Mouse (Mus musculus): ENCODE results near the gene Ctc1. TPM values are rescaled to one million over a fixed set of nuclear protein-coding genes. Genes with fewer than 3 reads are reported as not detected.

The Ctc1 gene
- total RNA-seq, 2 experiments from 2014 or later, result 37.8 to 46.0 TPM

DNA sequence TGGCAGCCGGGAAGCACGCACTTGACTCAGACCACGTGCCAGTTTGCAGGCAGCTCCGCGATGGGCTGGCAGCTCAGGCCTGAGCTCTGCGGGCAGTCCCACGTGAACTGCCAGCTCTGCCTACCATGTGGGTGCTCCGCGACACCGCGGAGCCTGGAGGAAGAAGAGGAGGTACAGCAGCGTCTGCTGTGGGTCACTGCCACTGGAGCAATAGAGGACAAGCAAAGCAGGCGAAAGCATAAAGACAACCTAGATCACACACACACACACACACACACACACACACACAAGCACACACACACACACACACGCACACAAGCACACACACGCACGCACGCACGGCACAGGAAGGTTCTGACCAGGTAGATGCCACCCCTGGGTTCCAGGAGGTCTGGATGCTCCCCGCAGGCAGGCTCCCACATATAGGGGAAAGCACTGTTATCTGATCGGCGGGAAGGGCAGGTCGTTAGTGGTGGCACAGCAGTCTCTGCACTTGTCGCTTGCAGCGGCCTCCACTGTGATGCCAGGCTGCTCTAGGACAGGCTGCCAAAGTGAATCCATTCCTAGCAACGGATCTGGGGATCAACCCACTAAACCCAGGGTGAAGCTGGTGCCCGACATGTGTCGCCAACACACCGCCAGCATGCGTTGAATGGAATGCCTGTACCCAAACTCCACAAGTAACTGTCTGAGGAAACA is 50.6 kb downstream of the Ctc1 start:
- peak; percentile 52 to 72 for DNase-seq (ENCODE audit: low spot score in 2 of 2)

- peak; percentile 91 to 93 for DNase-seq (ENCODE audit: low spot score in 2 of 2)
Observed at GRCm38 (mm10) chr11:69066956-69067355, 51.2 kb downstream of the Ctc1 start.

DNA sequence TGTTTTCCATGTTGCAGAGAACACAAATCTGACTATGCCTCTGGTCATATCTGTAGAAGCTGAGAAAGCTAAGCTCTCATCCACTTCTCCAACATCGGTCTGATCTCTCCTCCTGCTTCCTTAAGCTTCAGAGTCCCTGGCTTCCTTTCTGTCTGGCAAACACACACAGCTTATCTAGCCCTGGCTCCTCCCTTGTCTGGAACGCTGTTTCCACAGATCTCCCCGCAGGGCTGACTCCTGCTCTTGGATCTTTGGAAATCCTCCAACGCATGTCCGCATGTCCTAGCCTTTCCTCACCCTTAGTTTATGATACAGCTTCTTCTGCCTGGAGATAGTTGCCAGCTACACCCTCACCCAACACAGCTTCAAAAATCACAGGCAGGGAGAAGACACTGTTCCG is 51.9 kb downstream of the Ctc1 start:
- no peak for DNase-seq (ENCODE audit: low spot score in 2 of 2)

- no peak for DNase-seq (ENCODE audit: low spot score in 2 of 2)
Observed at GRCm38 (mm10) chr11:69070093-69070492, 54.4 kb downstream of the Ctc1 start.

- peak; percentile 95 to 96 for DNase-seq (ENCODE audit: low spot score in 2 of 2)
Observed at GRCm38 (mm10) chr11:69070590-69071222, 55.0 kb downstream of the Ctc1 start, which contains the start of gene Tmem107. Gene Tmem107 (plus strand): TSS chr11:69070806.

GRCm38 (mm10) chr11:69071262-69071661 is 55.6 kb downstream of the Ctc1 start:
- DNase-seq (ENCODE audit: low spot score in 2 of 2), result peak in 1 of 2 experiments; percentile 37

- no peak for DNase-seq (ENCODE audit: low spot score in 2 of 2)
Observed at GRCm38 (mm10) chr11:69072234-69072633, 56.5 kb downstream of the Ctc1 start.

- DNase-seq (ENCODE audit: low spot score in 2 of 2), result no peak
Observed at GRCm38 (mm10) chr11:69072666-69073064, 57.0 kb downstream of the Ctc1 start.

DNA sequence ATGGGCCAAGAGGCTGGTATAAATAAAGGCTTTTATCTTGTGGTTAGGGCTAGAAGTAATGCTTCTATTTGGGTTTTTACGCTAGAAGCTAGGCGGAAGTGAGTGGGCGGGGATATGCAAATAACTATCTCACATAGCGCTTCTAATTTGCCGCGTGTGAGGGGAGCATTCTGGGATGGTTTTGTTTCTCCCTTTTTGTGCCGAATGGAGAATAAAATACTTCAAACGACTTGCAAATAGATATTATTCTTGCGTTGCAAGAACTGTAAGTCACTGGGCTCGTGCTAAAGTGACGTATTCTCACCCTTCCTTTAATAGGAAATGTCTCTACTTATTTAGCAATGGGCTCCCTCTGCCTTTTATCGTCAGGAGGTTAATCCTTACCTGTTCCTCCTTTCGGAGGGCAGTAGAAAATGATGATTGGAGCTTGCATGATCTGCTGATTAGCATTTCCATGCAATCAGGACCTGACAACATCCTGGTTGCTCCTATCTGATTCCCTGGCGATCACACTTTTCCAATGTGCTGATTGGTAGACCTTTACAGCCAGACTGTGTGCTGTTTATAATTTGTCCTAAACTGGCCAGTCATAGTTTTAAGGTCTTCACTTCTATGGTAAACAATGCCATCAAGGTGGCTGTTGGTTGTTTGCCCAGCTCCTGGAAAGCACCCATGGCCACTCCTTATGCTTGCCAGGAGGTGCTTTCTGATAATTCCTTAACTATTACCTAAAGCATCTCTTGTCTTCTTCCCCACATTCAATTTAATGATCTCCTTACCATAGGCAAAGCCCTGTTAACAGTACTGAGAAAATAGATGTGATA is 57.6 kb downstream of the Ctc1 start:
- peak; percentile 82 to 83 for DNase-seq (ENCODE audit: low spot score in 2 of 2)

GRCm38 (mm10) chr11:69073951-69074775 is 58.5 kb downstream of the Ctc1 start:
- no peak for DNase-seq (ENCODE audit: low spot score in 2 of 2)

GRCm38 (mm10) chr11:69074776-69075069 is 59.0 kb downstream of the Ctc1 start:
- DNase-seq (ENCODE audit: low spot score in 2 of 2), result no peak

DNA sequence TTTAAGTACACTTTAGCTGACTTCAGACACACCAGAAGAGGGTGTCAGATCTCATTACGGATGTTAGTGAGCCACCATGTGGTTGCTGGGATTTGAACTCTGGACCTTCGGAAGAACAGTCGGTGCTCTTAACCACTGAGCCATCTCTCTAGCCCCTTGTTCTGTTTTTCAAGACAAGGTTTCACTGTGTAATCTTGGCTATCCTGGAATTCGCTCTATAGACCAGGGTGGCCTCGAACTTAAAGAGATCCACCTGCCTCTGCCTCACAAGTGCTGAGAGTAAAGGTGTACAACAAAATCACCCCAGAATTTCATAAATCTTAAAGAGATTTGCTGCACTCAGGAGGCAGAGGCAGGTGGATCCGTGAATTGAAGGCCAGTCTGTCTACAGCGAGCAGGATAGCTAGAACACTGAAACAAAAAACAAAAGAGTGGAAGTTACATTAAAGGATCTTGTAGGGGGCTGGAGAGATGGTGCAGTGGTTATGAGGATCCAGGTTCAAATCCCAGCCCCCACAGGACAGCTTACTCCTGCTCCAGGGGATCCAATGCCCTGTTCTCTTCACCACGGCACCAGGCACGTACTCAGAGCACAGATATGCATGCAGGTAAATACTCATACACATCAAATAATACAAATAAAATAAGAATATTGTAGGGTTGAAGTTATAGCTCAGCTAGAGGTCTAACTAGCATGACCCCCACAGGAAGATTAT is 60.2 kb downstream of the Ctc1 start:
- no peak for DNase-seq (ENCODE audit: low spot score in 2 of 2)

- no peak for DNase-seq (ENCODE audit: low spot score in 2 of 2)
Observed at GRCm38 (mm10) chr11:69076572-69076971, 60.9 kb downstream of the Ctc1 start.

GRCm38 (mm10) chr11:69077316-69077715 is 61.6 kb downstream of the Ctc1 start:
- DNase-seq (ENCODE audit: low spot score in 2 of 2), result no peak

- DNase-seq (ENCODE audit: low spot score in 2 of 2), result no peak
Observed at GRCm38 (mm10) chr11:69078041-69078440, 62.3 kb downstream of the Ctc1 start.

DNA sequence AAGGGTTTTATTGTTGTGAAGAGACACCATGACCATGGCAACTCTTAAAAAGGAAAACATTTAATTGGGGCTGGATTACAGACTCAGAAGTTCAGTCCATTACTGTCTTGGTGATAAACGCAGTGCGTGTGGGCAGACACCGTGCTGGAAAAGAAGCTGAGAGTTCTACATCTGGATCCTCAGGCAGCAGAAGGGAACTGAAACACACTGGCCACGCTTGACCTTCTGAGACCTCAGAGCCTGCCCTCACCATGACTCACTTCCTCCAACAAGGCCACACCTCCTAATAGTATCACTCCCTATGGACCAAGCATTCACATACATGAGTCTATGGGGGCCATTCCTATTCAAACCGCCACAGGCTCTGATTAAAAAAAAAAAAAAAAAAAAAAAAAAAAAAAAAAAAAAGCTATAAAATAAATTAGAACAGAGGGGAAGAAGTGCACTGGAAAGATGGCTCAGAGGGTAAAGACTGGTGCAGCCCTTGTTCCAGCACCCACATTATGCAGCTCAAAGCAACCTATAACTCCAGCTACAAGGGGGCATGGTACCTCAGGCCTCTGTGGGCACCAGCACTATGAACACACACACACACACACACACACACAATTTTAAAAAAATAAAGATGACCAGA is 63.2 kb downstream of the Ctc1 start:
- no peak for DNase-seq (ENCODE audit: low spot score in 2 of 2)

- DNase-seq (ENCODE audit: low spot score in 2 of 2), result no peak
Observed at GRCm38 (mm10) chr11:69080102-69080854, 64.6 kb downstream of the Ctc1 start.

DNA sequence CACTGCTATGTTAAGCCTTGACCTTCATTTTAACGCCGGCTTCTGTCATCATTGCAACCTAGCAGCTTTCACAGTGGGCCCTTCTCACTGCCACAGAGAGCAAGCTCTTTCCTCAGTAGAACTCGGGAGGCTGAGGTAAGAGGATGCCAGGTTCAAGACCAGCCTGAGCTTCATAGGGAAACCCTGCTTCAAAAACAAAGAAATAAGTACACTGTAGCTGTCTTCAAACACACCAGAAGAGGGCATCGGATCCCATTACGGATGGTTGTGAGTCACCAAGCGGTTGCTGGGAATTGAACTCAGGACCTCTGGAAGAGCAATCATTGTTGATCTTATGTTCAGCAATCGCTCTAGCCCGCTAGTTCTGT is 65.1 kb downstream of the Ctc1 start:
- no peak for DNase-seq (ENCODE audit: low spot score in 2 of 2)

GRCm38 (mm10) chr11:69081613-69082012 is 65.9 kb downstream of the Ctc1 start:
- no peak for DNase-seq (ENCODE audit: low spot score in 2 of 2)

Measured in left cerebral cortex, adult 18-20 months (tissue).